Mouse (Mus musculus) ES-E14 (cell line): ENCODE results near the gene Hmces.

ENCODE experiments used
- CHD2 ChIP-seq: IDR thresholded peaks from 2 replicates; pipeline ENCODE4 v1.6.1; 2014; ENCODE audit warnings: mild to moderate bottlenecking, low read depth, low read length, inconsistent platforms
- HCFC1 ChIP-seq: IDR thresholded peaks from 2 replicates; pipeline ENCODE4 v1.6.1; 2012; ENCODE audit warnings: low read length, inconsistent platforms, borderline replicate concordance; ENCODE audit not compliant: insufficient read depth
- MAFK ChIP-seq: IDR thresholded peaks from 2 replicates; pipeline ENCODE4 v1.6.1; 2014; ENCODE audit warnings: mild to moderate bottlenecking, low read depth, low read length, inconsistent platforms; ENCODE audit not compliant: insufficient read depth
- ZC3H11A ChIP-seq: IDR thresholded peaks from 2 replicates; pipeline ENCODE4 v1.6.1; 2012; ENCODE audit warnings: low read depth, mild to moderate bottlenecking, inconsistent platforms, low read length, borderline replicate concordance
- ZNF384 ChIP-seq: IDR thresholded peaks from 2 replicates; pipeline ENCODE4 v1.6.1; 2012; ENCODE audit warnings: low read depth, low read length, inconsistent platforms

DNA sequence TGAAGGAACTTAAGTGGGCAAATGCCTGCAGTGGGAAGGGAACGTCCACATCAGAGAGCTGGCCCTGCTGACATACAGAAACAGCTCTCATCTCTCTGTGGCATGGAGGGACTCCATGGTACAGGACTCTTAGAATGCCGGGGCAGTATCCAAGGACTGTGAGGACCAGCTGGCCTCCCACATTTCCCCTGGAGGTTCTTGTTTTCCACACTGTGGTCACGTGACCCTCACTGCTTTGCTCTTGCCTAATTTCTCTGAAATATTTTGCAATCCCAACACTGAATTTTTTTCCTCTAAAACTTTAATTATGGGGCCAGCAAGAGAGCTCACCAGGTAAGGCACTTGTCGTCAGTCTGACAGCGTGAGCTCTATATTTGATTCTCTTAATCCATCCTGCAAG, 21.3 kb downstream of the Hmces start:
- TF ChIP-seq MAFK (no peak), CHD2 (no peak), HCFC1 (no peak), ZNF384 (no peak), ZC3H11A (no peak)
